ENCODE assay signal across 23 mouse cellular contexts in genomic region chr19:52768761-52769388, GRCm38 (mm10).
DNase-seq lines count a peak whose midpoint lies in the region; ATAC-seq and TF ChIP-seq lines count a peak whose summit lies in the region.
"Had no signal": no experiment of that assay in that cellular context is flagged by ENCODE, and none has a peak within 500 bp of the region (broad histone marks: within the 10 kb centered on the region; RNA-seq: fewer than 3 reads in every experiment).

No protein-coding gene starts in this region.

- H3K36me3 ChIP-seq in hindbrain, embryonic 14.5 days (replicated peaks; ENCODE audit: control insufficient read depth, insufficient read depth): no peaks in the 10 kb centered on the region
- H3K36me3 ChIP-seq in hindbrain, embryonic 16.5 days (ENCODE audit: control insufficient read depth, insufficient read depth, low read length): no peaks in the 10 kb centered on the region
- no peaks in the 10 kb centered on the region for H3K36me3 ChIP-seq in lung, embryonic 14.5 days (ENCODE audit: insufficient read depth)
- H3K36me3 ChIP-seq: limb, embryonic 13.5 days; liver, embryonic 13.5 days; lung, embryonic 15.5 days; midbrain, embryonic 10.5 days; neural tube, embryonic 13.5 days had no signal

- no peak overlapping the region for H3K4me2 ChIP-seq in hindbrain, embryonic 14.5 days (replicated peaks)
- no peak overlapping the region for H3K4me2 ChIP-seq in hindbrain, embryonic 16.5 days (ENCODE audit: low read length)
- H3K4me2 ChIP-seq in lung, embryonic 14.5 days: no peak overlapping the region
- H3K4me2 ChIP-seq: limb, embryonic 13.5 days; liver, embryonic 13.5 days; lung, embryonic 15.5 days; neural tube, embryonic 13.5 days had no signal

- ATAC-seq in hindbrain, embryonic 14.5 days (ENCODE audit: low FRiP score): no peak
- no peak for ATAC-seq in hindbrain, embryonic 16.5 days
- no peak for ATAC-seq in lung, embryonic 14.5 days (ENCODE audit: insufficient read depth)

- no peak overlapping the region for H3K9ac ChIP-seq in hindbrain, embryonic 14.5 days
- H3K9ac ChIP-seq in hindbrain, embryonic 16.5 days (ENCODE audit: low read depth, low read length): no peak overlapping the region
- H3K9ac ChIP-seq in lung, embryonic 14.5 days: no peak overlapping the region
- H3K9ac ChIP-seq: limb, embryonic 13.5 days; liver, embryonic 13.5 days; lung, embryonic 15.5 days; neural tube, embryonic 13.5 days had no signal

- DNase-seq in cerebellum, postnatal 10 days: peak; percentile 12 to 21
- no peak for DNase-seq in cerebellum, postnatal 14 days
- DNase-seq in hindbrain, embryonic 14.5 days (ENCODE audit: low spot score): peak; percentile 35
- peak; percentile 62 for DNase-seq in lung, embryonic 14.5 days
- DNase-seq in lung, postnatal 25 days (ENCODE audit: low spot score): no peak
- peak; percentile 76 for DNase-seq in brain, embryonic 18.5 days (ENCODE audit: low read depth, low spot score)
- DNase-seq in gastrocnemius, postnatal 36 days: no peak
- DNase-seq: adrenal gland, adult 2 months; cerebellum, adult 11 months; cerebellum, postnatal 25 days; embryo, embryonic 11 days; gastrocnemius, postnatal 14 days; heart, adult 2 months; heart, postnatal 36 days; kidney, adult 11 months; liver, embryonic 13.5 days; right cerebral cortex, postnatal 4 days had no signal

- 74% methylated on average over 4 of the region's 4 CpGs for WGBS in hindbrain, embryonic 14.5 days
- 55% methylated on average over 4 of the region's 4 CpGs for WGBS in hindbrain, embryonic 16.5 days
- 45% methylated on average over 4 of the region's 4 CpGs for WGBS in lung, embryonic 14.5 days

- no peaks in the 10 kb centered on the region for H3K27me3 ChIP-seq in hindbrain, embryonic 14.5 days (ENCODE audit: control insufficient read depth, insufficient read depth, low read length)
- no peaks in the 10 kb centered on the region for H3K27me3 ChIP-seq in hindbrain, embryonic 16.5 days (replicated peaks; ENCODE audit: control insufficient read depth, insufficient read depth, low read length)
- no peaks in the 10 kb centered on the region for H3K27me3 ChIP-seq in lung, embryonic 14.5 days (ENCODE audit: insufficient read depth, low read length)
- H3K27me3 ChIP-seq: limb, embryonic 13.5 days; liver, embryonic 13.5 days; lung, embryonic 15.5 days; neural tube, embryonic 13.5 days had no signal

- H3K4me3 ChIP-seq in hindbrain, embryonic 14.5 days (replicated peaks; ENCODE audit: low read length): no peak overlapping the region
- H3K4me3 ChIP-seq in hindbrain, embryonic 16.5 days (ENCODE audit: low read length): no peak overlapping the region
- H3K4me3 ChIP-seq in lung, embryonic 14.5 days (ENCODE audit: low read depth, low read length): no peak overlapping the region
- H3K4me3 ChIP-seq: heart, adult 2 months; limb, embryonic 13.5 days; liver, embryonic 13.5 days; lung, embryonic 15.5 days; midbrain, embryonic 10.5 days; neural tube, embryonic 13.5 days had no signal

- intact Hi-C loops in gastrocnemius, postnatal 36 days (cut with DNase I): no loop called here

- peaks cover 7% of the 10 kb centered on the region; the same call in 1 of the 2 replicates for H3K9me3 ChIP-seq in hindbrain, embryonic 14.5 days (ENCODE audit: control insufficient read depth, low read length)
- H3K9me3 ChIP-seq in hindbrain, embryonic 16.5 days (ENCODE audit: control insufficient read depth, low read length): no peaks in the 10 kb centered on the region
- no peaks in the 10 kb centered on the region for H3K9me3 ChIP-seq in lung, embryonic 14.5 days (ENCODE audit: low read depth, low read length)
- H3K9me3 ChIP-seq: lung, embryonic 15.5 days; midbrain, embryonic 10.5 days had no signal

- H3K4me1 ChIP-seq in hindbrain, embryonic 14.5 days (replicated peaks; ENCODE audit: control insufficient read depth, insufficient read depth, low read length): no peaks in the 10 kb centered on the region
- no peaks in the 10 kb centered on the region for H3K4me1 ChIP-seq in hindbrain, embryonic 16.5 days (ENCODE audit: control insufficient read depth, insufficient read depth, low read depth, low read length)
- no peaks in the 10 kb centered on the region for H3K4me1 ChIP-seq in lung, embryonic 14.5 days (ENCODE audit: insufficient read depth)
- H3K4me1 ChIP-seq: limb, embryonic 13.5 days; liver, embryonic 13.5 days; lung, embryonic 15.5 days; midbrain, embryonic 10.5 days; neural tube, embryonic 13.5 days had no signal

- no peak overlapping the region for H3K27ac ChIP-seq in hindbrain, embryonic 14.5 days
- H3K27ac ChIP-seq in hindbrain, embryonic 16.5 days (ENCODE audit: low read depth, low read length): no peak overlapping the region
- no peak overlapping the region for H3K27ac ChIP-seq in lung, embryonic 14.5 days (ENCODE audit: low read depth)
- H3K27ac ChIP-seq: heart, adult 2 months; limb, embryonic 13.5 days; liver, embryonic 13.5 days; lung, embryonic 15.5 days; macrophage; midbrain, embryonic 10.5 days; neural tube, embryonic 13.5 days had no signal

- TF ChIP-seq CTCF in lung, embryonic 14.5 days (IDR thresholded peaks at IDR 0.05; ENCODE audit: low read depth): no peak

Comparison
In these comparisons a context has a peak if more than half of its experiments do, and no peak if none do; other contexts are left out.
1. DNase-seq: peak in cerebellum, postnatal 10 days (2 of 2), hindbrain, embryonic 14.5 days (single experiment), lung, embryonic 14.5 days (single experiment) and brain, embryonic 18.5 days (single experiment); none in cerebellum, postnatal 14 days (0 of 2), lung, postnatal 25 days (single experiment) and gastrocnemius, postnatal 36 days (0 of 2).